Mouse (Mus musculus) monocyte, adult 5-6 weeks (primary cell): Measurements from ENCODE around the gene Adamtsl2. TPM values are rescaled to one million over a fixed set of nuclear protein-coding genes. Genes with fewer than 3 reads are reported as not detected.

Experiments
- ATAC-seq: fragments of 153-309, 156-312 bp; replicated peaks from 2 replicates; pipeline ENCODE4 v1.8.0; 2017; ENCODE audit warnings: mild to moderate bottlenecking; ENCODE audit not compliant: low TSS enrichment, insufficient number of reproducible peaks, severe bottlenecking, poor library complexity, low FRiP score
- total RNA-seq: library from RNA; stranded (forward); fragments of 200-1000, 200-491, 200-594 nt; gene quantifications from 3 replicates; pipeline ENCODE4 v1.2.3, GENCODE M21; 2017

Gene Adamtsl2
- total RNA-seq, 1 experiment from 2014 or later, result not detected

GRCm38 (mm10) chr2:27071978-27072377 is 7.2 kb upstream of the Adamtsl2 start, which contains the start of gene Mymk:
Gene Mymk, minus strand, starts transcription at chr2:27072179.
- ATAC-seq, result no peak

- no peak for ATAC-seq
Observed at GRCm38 (mm10) chr2:27073407-27073806, 5.8 kb upstream of the Adamtsl2 start.

GRCm38 (mm10) chr2:27074804-27075203 is 4.4 kb upstream of the Adamtsl2 start:
- ATAC-seq, result no peak

- no peak for ATAC-seq
Observed at GRCm38 (mm10) chr2:27075485-27075884, 3.7 kb upstream of the Adamtsl2 start.

GRCm38 (mm10) chr2:27077655-27078244 is 1.4 kb upstream of the Adamtsl2 start:
- no peak for ATAC-seq

GRCm38 (mm10) chr2:27078312-27078711 is 867 bp upstream of the Adamtsl2 start:
- no peak for ATAC-seq

- ATAC-seq, result no peak
Observed at GRCm38 (mm10) chr2:27079649-27080048, 470 bp downstream of the Adamtsl2 start.

- no peak for ATAC-seq
Observed at GRCm38 (mm10) chr2:27083761-27084475, 4.7 kb downstream of the Adamtsl2 start.

GRCm38 (mm10) chr2:27084963-27085362 is 5.8 kb downstream of the Adamtsl2 start:
- ATAC-seq, result no peak

GRCm38 (mm10) chr2:27085801-27086200 is 6.6 kb downstream of the Adamtsl2 start:
- no peak for ATAC-seq

- no peak for ATAC-seq
Observed at GRCm38 (mm10) chr2:27086483-27087010, 7.4 kb downstream of the Adamtsl2 start.

- no peak for ATAC-seq
Observed at GRCm38 (mm10) chr2:27087581-27087980, 8.4 kb downstream of the Adamtsl2 start.

GRCm38 (mm10) chr2:27088071-27088644 is 9.0 kb downstream of the Adamtsl2 start:
- ATAC-seq, result no peak

- no peak for ATAC-seq
Observed at GRCm38 (mm10) chr2:27088700-27089099, 9.5 kb downstream of the Adamtsl2 start.

GRCm38 (mm10) chr2:27089238-27089637 is 10.1 kb downstream of the Adamtsl2 start:
- ATAC-seq, result no peak

GRCm38 (mm10) chr2:27095178-27095577 is 16.0 kb downstream of the Adamtsl2 start:
- no peak for ATAC-seq

GRCm38 (mm10) chr2:27096341-27096981 is 17.3 kb downstream of the Adamtsl2 start:
- no peak for ATAC-seq

- ATAC-seq, result no peak
Observed at GRCm38 (mm10) chr2:27097241-27097656, 18.1 kb downstream of the Adamtsl2 start.

- no peak for ATAC-seq
Observed at GRCm38 (mm10) chr2:27097776-27098175, 18.6 kb downstream of the Adamtsl2 start.
